Mouse (Mus musculus) Patski (cell line): ENCODE results near the gene B3gntl1. TPM values are rescaled to one million over a fixed set of nuclear protein-coding genes. Genes with fewer than 3 reads are reported as not detected.

Source experiments
- ATAC-seq: fragments of 100-300 bp; one replicate; pipeline ENCODE4 v1.8.0; 2021
- CTCF ChIA-PET: fragments of 350-600 bp; sonication (Branson Sonifier 250); formaldehyde crosslinking; loops from one replicate; lab custom pipeline; 2022; ENCODE audit warnings: inconsistent platforms; lab: Charles Lee
- POLR2A ChIA-PET: fragments of 350-600 bp; sonication (Branson Sonifier 250); formaldehyde crosslinking; loops from one replicate; lab custom pipeline; 2022; ENCODE audit warnings: antibody characterized with exemption, inconsistent platforms; lab: Charles Lee
- DNase-seq: peaks from one replicate; pipeline ENCODE4 v3.0.0-alpha.2; 2011; ENCODE audit warnings: low read depth, low spot score
- H3K27me3 ChIP-seq: fragments of 371-371 bp; one replicate; pipeline ENCODE4 v1.5.1; 2021
- CTCF ChIP-seq: fragments of 100-300 bp; IDR thresholded peaks from one replicate; pipeline ENCODE4 v1.5.1; 2021
- in situ Hi-C: fragments of 300-500 bp; cut with MboI; formaldehyde crosslinking; loops from 3 replicates; pipeline ENCODE4 v1.11.1; 2018; ENCODE audit warnings: low pct_unique_long_range_greater_than_20kb, mixed read lengths
- polyA plus RNA-seq: library from polyadenylated mRNA; unstranded; gene quantifications from one replicate; pipeline ENCODE4 v1.2.3, GENCODE M21; 2021

B3gntl1 gene
- polyA plus RNA-seq, 1 experiment from 2014 or later: 9.4 TPM

DNA sequence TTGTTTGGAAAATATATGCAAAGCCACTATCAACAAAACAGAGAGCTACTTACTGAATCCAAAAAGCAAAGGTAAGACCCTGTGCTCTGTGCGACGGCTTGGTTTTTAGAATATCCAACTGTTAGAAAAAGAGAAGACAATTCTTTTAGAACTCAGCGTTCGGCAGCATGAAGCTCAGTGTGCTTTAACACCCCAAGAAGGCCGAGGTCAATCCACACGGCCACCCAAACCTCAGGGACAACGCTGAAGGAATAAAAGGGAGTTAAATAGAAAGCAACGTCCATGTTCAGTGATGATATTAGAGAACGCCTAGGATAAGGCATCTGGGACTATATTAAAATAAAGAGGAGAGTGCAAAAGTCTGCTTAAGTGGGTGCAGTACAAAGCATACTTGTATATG, 21.4 kb downstream of the B3gntl1 start:
- no peaks in the 10 kb centered on the region for H3K27me3 ChIP-seq
- POLR2A ChIA-PET: no interaction called here
- CTCF ChIA-PET: interaction anchor here (0.9 kb wide), 1 partner anchor 14 kb away, joined by 3 read pairs; no protein-coding TSS in a partner anchor
- ATAC-seq: no peak
- in situ Hi-C loops: no loop called here
- no peak for DNase-seq
- no peak for TF ChIP-seq CTCF

- in situ Hi-C loops: no loop called here
- ATAC-seq: no peak
- no peak for TF ChIP-seq CTCF
- ChIA-PET CTCF (interaction anchor here (1.1 kb wide), 1 partner anchor 158 kb away, joined by 5 read pairs; no protein-coding TSS in a partner anchor), POLR2A (no interaction called here)
- H3K27me3 ChIP-seq: no peaks in the 10 kb centered on the region
- no peak for DNase-seq
Measured at GRCm38 (mm10) chr11:121650668-121651067, 22.3 kb downstream of the B3gntl1 start.

DNA sequence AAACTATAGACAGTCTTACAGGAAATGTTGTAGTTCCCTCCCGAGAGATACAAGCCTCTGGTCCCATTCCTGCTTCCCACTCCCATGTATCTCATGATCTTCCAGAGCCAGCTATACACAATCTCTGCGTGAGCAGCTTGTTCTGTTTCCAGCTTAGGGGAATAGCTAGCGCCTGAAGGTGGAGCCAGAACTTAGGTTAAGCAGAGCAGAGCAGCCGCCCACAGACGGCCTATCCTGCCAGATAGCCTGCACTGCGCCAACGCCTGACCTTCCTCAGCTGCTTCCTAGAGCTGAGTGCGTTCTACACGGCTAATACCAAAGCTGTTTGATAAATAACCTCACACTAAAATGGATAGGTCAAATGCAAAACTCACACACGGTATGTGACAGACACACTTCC, 23.1 kb downstream of the B3gntl1 start:
- H3K27me3 ChIP-seq: no peaks in the 10 kb centered on the region
- ATAC-seq (no peak), DNase-seq (no peak)
- in situ Hi-C loops: no loop called here
- no peak for TF ChIP-seq CTCF
- ChIA-PET CTCF (no interaction called here), POLR2A (no interaction called here)

- ChIA-PET POLR2A (no interaction called here), CTCF (interaction anchor here (1.4 kb wide), 2 partner anchors 25 to 57 kb away, joined by 3 read pairs; no protein-coding TSS in a partner anchor)
- H3K27me3 ChIP-seq: no peaks in the 10 kb centered on the region
- in situ Hi-C loops: no loop called here
- DNase-seq: no peak
- TF ChIP-seq CTCF: no peak
- ATAC-seq: no peak
Measured at GRCm38 (mm10) chr11:121648166-121648565, 24.8 kb downstream of the B3gntl1 start.

DNA sequence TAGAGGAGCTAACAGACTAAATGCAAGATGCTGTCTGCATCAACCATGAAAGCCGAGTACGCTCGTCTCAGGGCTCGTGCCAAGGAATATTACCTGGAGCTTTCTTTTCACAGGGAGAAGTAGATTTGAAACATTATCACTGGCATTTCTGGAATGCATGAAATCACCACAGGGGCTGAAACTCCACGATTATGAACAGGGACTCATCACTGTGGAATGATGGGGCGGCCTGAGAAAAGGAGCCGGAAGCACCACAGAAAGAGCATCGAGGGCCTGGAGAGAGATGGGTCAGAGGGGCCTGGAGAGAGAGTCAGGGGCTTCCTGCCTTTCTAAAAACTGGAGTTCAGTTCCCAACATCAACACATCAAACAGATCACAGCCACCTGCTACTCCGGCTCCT, 25.6 kb downstream of the B3gntl1 start:
- TF ChIP-seq CTCF: no peak
- in situ Hi-C loops: no loop called here
- ChIA-PET CTCF (interaction anchor here (0.9 kb wide), 1 partner anchor 55 kb away, joined by 3 read pairs; no protein-coding TSS in a partner anchor), POLR2A (no interaction called here)
- DNase-seq: peak; percentile 66
- H3K27me3 ChIP-seq: no peaks in the 10 kb centered on the region
- peak; percentile 92 for ATAC-seq

DNA sequence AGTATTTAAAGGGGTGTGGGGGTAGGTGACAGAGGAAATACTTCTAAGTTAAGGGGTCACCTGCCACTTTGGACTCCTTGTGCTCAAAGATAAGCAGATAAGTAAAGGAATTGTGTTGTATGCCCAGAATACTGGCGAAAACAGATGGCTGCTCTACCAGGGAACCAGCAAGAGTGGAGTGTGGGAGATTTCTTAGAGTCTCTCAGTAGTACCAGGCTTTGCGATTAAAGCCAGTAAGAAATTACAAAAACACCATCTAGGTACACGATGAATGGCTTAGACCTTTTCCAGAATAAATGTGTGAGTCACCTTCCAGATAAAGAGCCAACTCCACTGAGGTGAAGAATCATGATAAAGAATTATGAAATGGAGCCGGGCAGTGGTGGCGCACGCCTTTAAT, 27.6 kb downstream of the B3gntl1 start:
- POLR2A ChIA-PET: no interaction called here
- no peak for TF ChIP-seq CTCF
- DNase-seq (no peak), ATAC-seq (no peak)
- in situ Hi-C loops: no loop called here
- CTCF ChIA-PET: interaction anchor here (1.1 kb wide), 1 partner anchor 170 kb away, joined by 3 read pairs; no protein-coding TSS in a partner anchor
- H3K27me3 ChIP-seq: no peaks in the 10 kb centered on the region

DNA sequence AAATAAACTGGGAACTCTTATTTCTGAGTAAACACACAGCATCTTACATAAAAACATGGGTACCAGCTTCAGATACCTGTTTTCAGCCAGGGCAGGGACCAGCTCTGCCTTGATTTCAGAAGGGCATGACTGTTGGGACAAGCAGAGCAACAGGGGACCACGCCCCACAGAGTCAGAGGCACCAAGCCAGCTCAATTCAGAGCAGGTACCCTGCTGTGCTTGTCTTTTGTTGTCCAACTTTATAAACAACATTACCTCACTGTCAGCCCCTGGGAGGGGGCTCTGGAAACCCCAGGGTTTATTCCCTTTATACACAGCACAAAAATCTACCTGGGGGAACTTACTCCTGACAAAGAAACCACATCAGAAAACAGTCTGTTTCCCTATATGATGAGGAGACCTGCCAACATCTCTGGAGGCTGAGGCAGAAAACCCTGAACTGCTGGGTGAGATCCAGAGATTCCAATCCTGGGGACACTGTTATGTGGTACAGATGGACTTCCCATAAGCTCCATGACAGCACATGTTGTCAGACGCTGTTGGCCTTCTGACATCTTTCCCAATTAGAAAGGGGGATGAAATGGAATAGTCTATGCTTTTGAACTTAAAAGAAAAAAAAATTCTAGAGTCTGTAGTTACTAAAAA, 31.3 kb downstream of the B3gntl1 start:
- ATAC-seq (no peak), DNase-seq (no peak)
- ChIA-PET CTCF (no interaction called here), POLR2A (no interaction called here)
- no peaks in the 10 kb centered on the region for H3K27me3 ChIP-seq
- TF ChIP-seq CTCF: no peak
- in situ Hi-C loops: no loop called here

DNA sequence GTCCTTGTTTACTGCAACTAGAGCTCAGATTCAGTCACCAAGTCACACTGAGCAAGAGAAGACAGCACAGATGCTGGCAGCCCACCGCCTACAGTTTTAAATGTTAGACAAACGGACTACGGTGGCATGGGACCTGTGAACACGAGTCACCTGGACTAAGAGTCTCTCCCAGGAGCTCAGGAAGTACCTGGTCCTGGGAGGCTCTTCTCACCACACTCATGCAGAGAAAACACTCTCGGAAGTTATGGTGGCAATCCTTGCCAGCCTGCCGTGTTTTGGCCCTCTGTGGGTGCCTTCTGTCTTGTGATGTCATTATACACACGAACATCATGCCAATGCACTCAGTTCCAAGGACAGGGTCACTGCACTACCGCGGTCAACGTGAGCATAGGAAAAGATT, 36.3 kb downstream of the B3gntl1 start:
- CTCF ChIA-PET: interaction anchor here (1.0 kb wide), 2 partner anchors 12 to 14 kb away, joined by 3 read pairs; no protein-coding TSS in a partner anchor
- in situ Hi-C loops: no loop called here
- TF ChIP-seq CTCF: no peak
- DNase-seq (no peak), ATAC-seq (no peak)
- H3K27me3 ChIP-seq: no peaks in the 10 kb centered on the region
- POLR2A ChIA-PET: no interaction called here

DNA sequence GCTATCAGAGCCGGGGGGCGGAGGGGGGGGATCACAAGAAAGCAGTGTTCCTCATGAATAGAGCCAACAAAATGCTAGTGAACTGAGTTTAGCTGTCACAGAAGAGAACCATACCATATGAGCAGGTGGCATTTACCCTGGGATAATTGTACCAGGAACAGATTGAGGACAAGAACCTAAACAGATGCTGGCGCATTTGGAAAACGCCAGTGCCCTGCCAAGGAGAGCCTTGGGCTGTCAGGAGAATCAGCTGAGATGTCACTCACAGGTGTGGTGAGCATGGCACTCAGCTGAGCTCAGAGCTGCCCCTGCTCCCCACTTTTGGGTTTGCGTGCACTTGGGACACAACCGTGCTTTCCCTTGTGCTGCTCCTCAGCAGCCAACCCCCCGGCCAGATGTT, 41.5 kb downstream of the B3gntl1 start:
- ATAC-seq (no peak), DNase-seq (no peak)
- H3K27me3 ChIP-seq: no peaks in the 10 kb centered on the region
- TF ChIP-seq CTCF: no peak
- ChIA-PET POLR2A (no interaction called here), CTCF (interaction anchor here (1.8 kb wide), 1 partner anchor 177 kb away, joined by 5 read pairs; no protein-coding TSS in a partner anchor)
- in situ Hi-C loops: loop anchor here (5.0 kb wide), 1 partner anchor 176 kb away; no protein-coding TSS in a partner anchor

GRCm38 (mm10) chr11:121630406-121630805, 42.5 kb downstream of the B3gntl1 start:
- no peaks in the 10 kb centered on the region for H3K27me3 ChIP-seq
- DNase-seq (no peak), ATAC-seq (peak; percentile 37)
- TF ChIP-seq CTCF: no peak
- in situ Hi-C loops: loop anchor here (5.0 kb wide), 1 partner anchor 177 kb away; no protein-coding TSS in a partner anchor
- CTCF ChIA-PET: interaction anchor here (1.8 kb wide), 1 partner anchor 178 kb away, joined by 5 read pairs; no protein-coding TSS in a partner anchor
- POLR2A ChIA-PET: no interaction called here

- CTCF ChIA-PET: interaction anchor here (0.9 kb wide), 1 partner anchor 33 kb away, joined by 4 read pairs; no protein-coding TSS in a partner anchor
- H3K27me3 ChIP-seq: no peaks in the 10 kb centered on the region
- in situ Hi-C loops: no loop called here
- DNase-seq (no peak), ATAC-seq (no peak)
- no peak for TF ChIP-seq CTCF
- POLR2A ChIA-PET: no interaction called here
Measured at GRCm38 (mm10) chr11:121629529-121629928, 43.4 kb downstream of the B3gntl1 start.
